Mouse (Mus musculus): Measurements from ENCODE around the gene Ttyh1. TPM values are rescaled to one million over a fixed set of nuclear protein-coding genes. Genes with fewer than 3 reads are reported as not detected.
"Not testable (repeated sequence)": the region's sequence is repeated elsewhere in the genome, so short reads cannot be mapped to it uniquely, and the experiment has no call there.

Ttyh1 gene
- polyA plus RNA-seq, 1 experiment from 2014 or later = 0.87 TPM

- Histone ChIP-seq H3K9ac (ENCODE audit: low read depth, low read length) (peak overlapping the region; percentile 71), H3K27me3 (ENCODE audit: control insufficient read depth, insufficient read depth, low read length) (peaks cover 11% of the 10 kb centered on the region; the same call in 1 of the 2 replicates), H3K4me1 (ENCODE audit: control insufficient read depth, insufficient read depth, low read length) (peaks cover 14% of the 10 kb centered on the region; the same call in 1 of the 2 replicates), H3K4me3 (ENCODE audit: low read depth, low read length) (peak overlapping the region; percentile 59), H3K27ac (ENCODE audit: low read depth, low read length) (peak overlapping the region; percentile 84), H3K4me2 (peak overlapping the region; percentile 80), H3K9me3 (replicated peaks; ENCODE audit: control insufficient read depth, low read length) (no peaks in the 10 kb centered on the region), H3K36me3 (ENCODE audit: control insufficient read depth, insufficient read depth, low read length) (peaks cover 33% of the 10 kb centered on the region)
- 29% methylated on average over 18 of the region's 18 CpGs for WGBS (ENCODE audit: insufficient replicate concordance)
- peak; percentile 11; the same call in 1 of the 2 replicates for ATAC-seq (replicated peaks; ENCODE audit: insufficient number of reproducible peaks, low FRiP score, low TSS enrichment)
These were observed 29.4 kb downstream of the Ttyh1 start for GRCm38 (mm10) chr7:4148341-4149208.

GRCm38 (mm10) chr7:4149209-4150054, 30.2 kb downstream of the Ttyh1 start:
- Histone ChIP-seq H3K4me2 (peak overlapping the region; percentile 80), H3K4me3 (ENCODE audit: low read depth, low read length) (peak overlapping the region; percentile 59), H3K36me3 (ENCODE audit: control insufficient read depth, insufficient read depth, low read length) (peaks cover 29% of the 10 kb centered on the region), H3K27ac (ENCODE audit: low read depth, low read length) (peak overlapping the region; percentile 84), H3K4me1 (ENCODE audit: control insufficient read depth, insufficient read depth, low read length) (peaks cover 14% of the 10 kb centered on the region; the same call in 1 of the 2 replicates), H3K9me3 (replicated peaks; ENCODE audit: control insufficient read depth, low read length) (no peaks in the 10 kb centered on the region), H3K27me3 (ENCODE audit: control insufficient read depth, insufficient read depth, low read length) (peaks cover 11% of the 10 kb centered on the region; the same call in 1 of the 2 replicates), H3K9ac (ENCODE audit: low read depth, low read length) (peak overlapping the region; percentile 71)
- peak; percentile 75 for ATAC-seq (replicated peaks; ENCODE audit: insufficient number of reproducible peaks, low FRiP score, low TSS enrichment)
- whole genome bisulfite sequencing (ENCODE audit: insufficient replicate concordance) = 1% methylated on average over 64 of the region's 64 CpGs

- ATAC-seq (replicated peaks; ENCODE audit: insufficient number of reproducible peaks, low FRiP score, low TSS enrichment) = peak; percentile 17
- Histone ChIP-seq H3K27me3 (ENCODE audit: control insufficient read depth, insufficient read depth, low read length) (peaks cover 11% of the 10 kb centered on the region; the same call in 1 of the 2 replicates), H3K27ac (ENCODE audit: low read depth, low read length) (peak within 1 kb of the TSS; percentile 84), H3K9ac (ENCODE audit: low read depth, low read length) (peak within 1 kb of the TSS; percentile 71), H3K4me2 (peak within 1 kb of the TSS; percentile 80), H3K4me1 (ENCODE audit: control insufficient read depth, insufficient read depth, low read length) (peaks cover 14% of the 10 kb centered on the region; the same call in 1 of the 2 replicates), H3K9me3 (replicated peaks; ENCODE audit: control insufficient read depth, low read length) (no peaks in the 10 kb centered on the region), H3K4me3 (ENCODE audit: low read depth, low read length) (peak within 1 kb of the TSS; percentile 59), H3K36me3 (ENCODE audit: control insufficient read depth, insufficient read depth, low read length) (peaks cover 22% of the 10 kb centered on the region)
- 3% methylated on average over 14 of the region's 14 CpGs for WGBS (ENCODE audit: insufficient replicate concordance)
These were observed 30.9 kb downstream of the Ttyh1 start, which contains the start of gene Leng9 for GRCm38 (mm10) chr7:4150059-4150541. TSS of gene Leng9 (minus strand) at chr7:4150374.

- Histone ChIP-seq H3K9ac (ENCODE audit: low read depth, low read length) (no peak overlapping the region), H3K9me3 (replicated peaks; ENCODE audit: control insufficient read depth, low read length) (no peaks in the 10 kb centered on the region), H3K36me3 (ENCODE audit: control insufficient read depth, insufficient read depth, low read length) (peaks cover 15% of the 10 kb centered on the region; the same call in 1 of the 2 replicates), H3K4me3 (ENCODE audit: low read depth, low read length) (peak overlapping the region; percentile 24), H3K27me3 (ENCODE audit: control insufficient read depth, insufficient read depth, low read length) (peaks cover 11% of the 10 kb centered on the region; the same call in 1 of the 2 replicates), H3K4me2 (peak overlapping the region; percentile 80), H3K4me1 (ENCODE audit: control insufficient read depth, insufficient read depth, low read length) (peaks cover 14% of the 10 kb centered on the region; the same call in 1 of the 2 replicates), H3K27ac (ENCODE audit: low read depth, low read length) (no peak overlapping the region)
- WGBS (ENCODE audit: insufficient replicate concordance) = 16% methylated on average over 14 of the region's 14 CpGs
- ATAC-seq (replicated peaks; ENCODE audit: insufficient number of reproducible peaks, low FRiP score, low TSS enrichment) = no peak
These were observed 31.6 kb downstream of the Ttyh1 start for GRCm38 (mm10) chr7:4150811-4151221.

- WGBS (ENCODE audit: insufficient replicate concordance) = 21% methylated on average over 22 of the region's 22 CpGs
- ATAC-seq (replicated peaks; ENCODE audit: insufficient number of reproducible peaks, low FRiP score, low TSS enrichment) = no peak
- Histone ChIP-seq H3K4me1 (ENCODE audit: control insufficient read depth, insufficient read depth, low read length) (peaks cover 14% of the 10 kb centered on the region; the same call in 1 of the 2 replicates), H3K9ac (ENCODE audit: low read depth, low read length) (no peak overlapping the region), H3K27me3 (ENCODE audit: control insufficient read depth, insufficient read depth, low read length) (peaks cover 11% of the 10 kb centered on the region; the same call in 1 of the 2 replicates), H3K36me3 (ENCODE audit: control insufficient read depth, insufficient read depth, low read length) (peaks cover 11% of the 10 kb centered on the region; the same call in 1 of the 2 replicates), H3K9me3 (replicated peaks; ENCODE audit: control insufficient read depth, low read length) (no peaks in the 10 kb centered on the region), H3K27ac (ENCODE audit: low read depth, low read length) (no peak overlapping the region), H3K4me3 (ENCODE audit: low read depth, low read length) (peak overlapping the region; percentile 24; the same call in 1 of the 2 replicates), H3K4me2 (peak overlapping the region; percentile 80)
These were observed 32.0 kb downstream of the Ttyh1 start for GRCm38 (mm10) chr7:4151241-4151640.

- ATAC-seq (replicated peaks; ENCODE audit: insufficient number of reproducible peaks, low FRiP score, low TSS enrichment) = no peak
- Histone ChIP-seq H3K4me2 (no peak overlapping the region), H3K9me3 (replicated peaks; ENCODE audit: control insufficient read depth, low read length) (no peaks in the 10 kb centered on the region), H3K4me3 (ENCODE audit: low read depth, low read length) (no peak overlapping the region), H3K36me3 (ENCODE audit: control insufficient read depth, insufficient read depth, low read length) (no peaks in the 10 kb centered on the region), H3K27ac (ENCODE audit: low read depth, low read length) (no peak overlapping the region), H3K27me3 (ENCODE audit: control insufficient read depth, insufficient read depth, low read length) (peaks cover 11% of the 10 kb centered on the region; the same call in 1 of the 2 replicates), H3K4me1 (ENCODE audit: control insufficient read depth, insufficient read depth, low read length) (peaks cover 8% of the 10 kb centered on the region; the same call in 1 of the 2 replicates), H3K9ac (ENCODE audit: low read depth, low read length) (no peak overlapping the region)
- 76% methylated on average over 5 of the region's 5 CpGs for WGBS (ENCODE audit: insufficient replicate concordance)
These were observed 35.1 kb downstream of the Ttyh1 start for GRCm38 (mm10) chr7:4154356-4154755.

- Histone ChIP-seq H3K27ac (ENCODE audit: low read depth, low read length) (no peak overlapping the region), H3K4me1 (ENCODE audit: control insufficient read depth, insufficient read depth, low read length) (peaks cover 8% of the 10 kb centered on the region; the same call in 1 of the 2 replicates), H3K36me3 (ENCODE audit: control insufficient read depth, insufficient read depth, low read length) (no peaks in the 10 kb centered on the region), H3K27me3 (ENCODE audit: control insufficient read depth, insufficient read depth, low read length) (peaks cover 11% of the 10 kb centered on the region; the same call in 1 of the 2 replicates), H3K4me2 (no peak overlapping the region), H3K9ac (ENCODE audit: low read depth, low read length) (no peak overlapping the region), H3K4me3 (ENCODE audit: low read depth, low read length) (no peak overlapping the region), H3K9me3 (replicated peaks; ENCODE audit: control insufficient read depth, low read length) (no peaks in the 10 kb centered on the region)
- 43% methylated on average over 4 of the region's 4 CpGs for WGBS (ENCODE audit: insufficient replicate concordance)
- ATAC-seq (replicated peaks; ENCODE audit: insufficient number of reproducible peaks, low FRiP score, low TSS enrichment) = no peak
These were observed 35.8 kb downstream of the Ttyh1 start for GRCm38 (mm10) chr7:4154976-4155375.

GRCm38 (mm10) chr7:4161596-4161995, 42.4 kb downstream of the Ttyh1 start:
- 90% methylated on average over 4 of the region's 4 CpGs for WGBS (ENCODE audit: insufficient replicate concordance)
- not testable (repeated sequence) for H3K9ac ChIP-seq (ENCODE audit: low read depth, low read length); H3K27me3 ChIP-seq (ENCODE audit: control insufficient read depth, insufficient read depth, low read length); H3K9me3 ChIP-seq (replicated peaks; ENCODE audit: control insufficient read depth, low read length); H3K27ac ChIP-seq (ENCODE audit: low read depth, low read length); H3K4me2 ChIP-seq; H3K36me3 ChIP-seq (ENCODE audit: control insufficient read depth, insufficient read depth, low read length); H3K4me1 ChIP-seq (ENCODE audit: control insufficient read depth, insufficient read depth, low read length); ATAC-seq (replicated peaks; ENCODE audit: insufficient number of reproducible peaks, low FRiP score, low TSS enrichment); H3K4me3 ChIP-seq (ENCODE audit: low read depth, low read length)

Data from heart, embryonic 11.5 days (tissue).